Mouse (Mus musculus): Measurements from ENCODE around the gene Pcgf6. TPM values are rescaled to one million over a fixed set of nuclear protein-coding genes. Genes with fewer than 3 reads are reported as not detected.

Pcgf6 gene
- 43.3 TPM for polyA plus RNA-seq (2014; fragmentation: Illumina TruSeq; extraction: RNeasy Lipid Tissue Mini Kit (QIAGEN cat#74804))

GRCm38 (mm10) chr19:47050271-47051032 lies at the start of gene Pcgf6:
Pcgf6 (minus strand) TSS chr19:47050906.

GRCm38 (mm10) chr19:47090550-47091156 lies 39.9 kb upstream of the Pcgf6 start, which contains the start of the genes Usmg5 and Pdcd11:
Usmg5 (minus strand) TSS chr19:47090647.
Pdcd11 (plus strand) TSS chr19:47090768.

GRCm38 (mm10) chr19:47067096-47067882 lies 16.6 kb upstream of the Pcgf6 start, which contains the start of gene Taf5:
Taf5 (plus strand) TSS chr19:47067746.

GRCm38 (mm10) chr19:47014447-47015381 lies 36.0 kb downstream of the Pcgf6 start, which contains the start of the genes Ina and Nt5c2:
Ina (plus strand) TSS chr19:47014698.
Nt5c2 (minus strand) TSS chr19:47015153.

Other genes starting within 250 kb of the Pcgf6 start
- 0.46 TPM for gene Ina, start 36.2 kb downstream of the Pcgf6 start, polyA plus RNA-seq (2014; fragmentation: Illumina TruSeq; extraction: RNeasy Lipid Tissue Mini Kit (QIAGEN cat#74804))
- 116 TPM for gene Nt5c2, start 35.8 kb downstream of the Pcgf6 start, polyA plus RNA-seq (2014; fragmentation: Illumina TruSeq; extraction: RNeasy Lipid Tissue Mini Kit (QIAGEN cat#74804))
- gene Taf5, start 16.8 kb upstream of the Pcgf6 start, polyA plus RNA-seq (2014; fragmentation: Illumina TruSeq; extraction: RNeasy Lipid Tissue Mini Kit (QIAGEN cat#74804)), result 18.4 TPM
- gene Usmg5, start 39.7 kb upstream of the Pcgf6 start, polyA plus RNA-seq (2014; fragmentation: Illumina TruSeq; extraction: RNeasy Lipid Tissue Mini Kit (QIAGEN cat#74804)), result 1,160 TPM
- 5.9 TPM for gene Pdcd11, start 39.9 kb upstream of the Pcgf6 start, polyA plus RNA-seq (2014; fragmentation: Illumina TruSeq; extraction: RNeasy Lipid Tissue Mini Kit (QIAGEN cat#74804))
- gene Calhm2, start 87.4 kb upstream of the Pcgf6 start, polyA plus RNA-seq (2014; fragmentation: Illumina TruSeq; extraction: RNeasy Lipid Tissue Mini Kit (QIAGEN cat#74804)), result 1.7 TPM
- gene Calhm1, start 93.3 kb upstream of the Pcgf6 start, polyA plus RNA-seq (2014; fragmentation: Illumina TruSeq; extraction: RNeasy Lipid Tissue Mini Kit (QIAGEN cat#74804)), result not detected
- gene Calhm3, start 106.9 kb upstream of the Pcgf6 start, polyA plus RNA-seq (2014; fragmentation: Illumina TruSeq; extraction: RNeasy Lipid Tissue Mini Kit (QIAGEN cat#74804)), result not detected
- 0.23 TPM for gene Neurl1a, start 127.9 kb upstream of the Pcgf6 start, polyA plus RNA-seq (2014; fragmentation: Illumina TruSeq; extraction: RNeasy Lipid Tissue Mini Kit (QIAGEN cat#74804))

Data from ovary, adult 10 weeks (tissue).